Mouse (Mus musculus) heart, embryonic 13.5 days (tissue): Measurements from ENCODE around the gene 6430628N08Rik. TPM values are rescaled to one million over a fixed set of nuclear protein-coding genes. Genes with fewer than 3 reads are reported as not detected.

Source experiments
- ATAC-seq: fragments of 200-750 bp; cut with Nextera tagmentation; 2 replicates; pipeline ENCODE4 v1.8.0; 2017; ENCODE audit warnings: moderate TSS enrichment; ENCODE audit not compliant: insufficient number of reproducible peaks, low FRiP score, low TSS enrichment; ENCODE audit errors: extremely low read depth
- H3K27ac ChIP-seq: fragments of 300-500 bp; sonication (generic); replicated peaks from 2 replicates; pipeline ENCODE4 v1.5.1; 2015; ENCODE audit warnings: moderate library complexity, mild to moderate bottlenecking, inconsistent platforms
- H3K27me3 ChIP-seq: fragments of 300-500 bp; sonication (generic); replicated peaks from 2 replicates; pipeline ENCODE4 v1.6.1; 2015; ENCODE audit warnings: mild to moderate bottlenecking, inconsistent platforms
- H3K36me3 ChIP-seq: fragments of 300-500 bp; sonication (generic); 2 replicates; pipeline ENCODE4 v1.6.1; 2015; ENCODE audit warnings: mild to moderate bottlenecking, inconsistent platforms
- H3K4me1 ChIP-seq: fragments of 300-500 bp; sonication (generic); 2 replicates; pipeline ENCODE4 v1.6.1; 2015; ENCODE audit warnings: inconsistent platforms
- H3K4me2 ChIP-seq: fragments of 300-500 bp; sonication (generic); 2 replicates; pipeline ENCODE4 v1.6.1; 2015; ENCODE audit warnings: inconsistent platforms, mild to moderate bottlenecking, moderate library complexity
- H3K4me3 ChIP-seq: fragments of 300-500 bp; sonication (generic); 2 replicates; pipeline ENCODE4 v1.5.1; 2015; ENCODE audit warnings: moderate library complexity, mild to moderate bottlenecking, inconsistent platforms
- H3K9ac ChIP-seq: fragments of 300-500 bp; sonication (generic); 2 replicates; pipeline ENCODE4 v1.6.1; 2015; ENCODE audit warnings: inconsistent platforms, mild to moderate bottlenecking, moderate library complexity
- H3K9me3 ChIP-seq: fragments of 300-500 bp; sonication (generic); 2 replicates; pipeline ENCODE4 v1.6.1; 2016; ENCODE audit warnings: inconsistent platforms
- WGBS: fragments of 180-500 bp; shearing (Covaris S2); methylation state at CpG from one replicate; pipeline ENCODE4 v1.1.7; 2015; ENCODE audit warnings: mixed read lengths; 5-methylcytosine and 5-hydroxymethylcytosine counted together
- polyA plus RNA-seq: library from polyadenylated mRNA; unstranded; fragments of >200 nt; fragmentation: Nextera tagmentation; extraction: Ambion mirVana; gene quantifications from 2 replicates; pipeline ENCODE4 v1.2.1, GENCODE M21; 2015

The 6430628N08Rik gene
- polyA plus RNA-seq, 1 experiment from 2014 or later: not detected

DNA sequence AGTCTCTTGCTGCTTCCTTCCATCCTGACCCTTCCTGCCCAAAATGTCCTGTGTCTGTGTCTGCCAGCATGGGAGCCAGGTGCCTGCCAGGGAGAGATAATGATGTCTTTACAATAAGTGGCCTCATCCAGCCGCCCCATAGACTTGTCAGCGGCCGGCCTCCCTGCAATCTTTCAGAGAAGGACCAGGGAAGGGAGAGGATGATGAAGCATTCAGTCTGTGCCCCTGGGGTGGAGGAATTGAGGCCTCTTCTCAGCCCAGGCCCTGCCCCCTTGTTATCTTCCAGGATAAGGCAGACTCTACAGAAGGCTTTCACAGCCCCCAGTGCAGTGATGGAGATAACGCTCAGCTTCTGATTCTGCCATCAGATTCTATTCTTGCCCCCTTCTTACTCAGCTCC is 34.2 kb upstream of the 6430628N08Rik start:
- no peak for ATAC-seq
- 34% methylated on average over 4 of the region's 4 CpGs for WGBS
- no peak overlapping the region; the same call in 1 of the 2 replicates for H3K9ac ChIP-seq
- peaks cover 35% of the 10 kb centered on the region for H3K4me1 ChIP-seq
- H3K27me3 ChIP-seq: no peaks in the 10 kb centered on the region
- H3K4me2 ChIP-seq: no peak overlapping the region
- H3K9me3 ChIP-seq: no peaks in the 10 kb centered on the region
- H3K4me3 ChIP-seq: no peak overlapping the region
- no peak overlapping the region for H3K27ac ChIP-seq
- H3K36me3 ChIP-seq: peaks cover 59% of the 10 kb centered on the region

DNA sequence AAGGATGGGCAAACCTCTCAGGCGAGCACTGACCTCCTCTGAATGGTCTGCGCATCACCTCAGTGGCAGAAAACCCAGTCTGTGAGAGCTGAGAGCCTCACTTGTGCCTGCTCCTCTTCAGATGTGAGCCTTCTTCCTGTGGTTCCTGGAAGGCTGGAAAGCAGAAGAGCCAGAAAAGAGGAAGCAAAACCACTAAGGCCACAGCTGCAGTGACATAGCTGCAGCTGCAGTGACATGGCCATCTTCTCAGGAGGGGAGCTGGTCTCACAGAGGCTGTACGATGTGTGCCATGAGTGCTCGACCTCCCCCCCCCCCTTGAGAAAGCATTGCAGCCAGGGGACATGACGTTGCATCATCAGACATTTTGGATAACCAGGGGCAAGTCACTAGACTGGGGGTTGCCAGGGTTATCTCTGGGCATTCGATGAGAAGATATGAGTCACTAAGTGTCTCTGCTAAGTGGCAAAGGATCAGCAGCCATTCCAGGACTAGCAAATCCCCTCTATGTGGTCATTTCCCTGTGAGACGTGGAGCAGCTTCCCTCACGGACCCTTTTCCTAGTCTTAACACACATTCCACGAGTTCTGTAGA is 33.1 kb upstream of the 6430628N08Rik start:
- no peak overlapping the region for H3K27ac ChIP-seq
- peaks cover 61% of the 10 kb centered on the region for H3K36me3 ChIP-seq
- H3K4me1 ChIP-seq: peaks cover 27% of the 10 kb centered on the region
- 65% methylated on average over 9 of the region's 9 CpGs for WGBS
- no peak overlapping the region for H3K4me3 ChIP-seq
- no peaks in the 10 kb centered on the region for H3K9me3 ChIP-seq
- H3K27me3 ChIP-seq: no peaks in the 10 kb centered on the region
- no peak overlapping the region for H3K9ac ChIP-seq
- no peak overlapping the region for H3K4me2 ChIP-seq
- no peak for ATAC-seq

DNA sequence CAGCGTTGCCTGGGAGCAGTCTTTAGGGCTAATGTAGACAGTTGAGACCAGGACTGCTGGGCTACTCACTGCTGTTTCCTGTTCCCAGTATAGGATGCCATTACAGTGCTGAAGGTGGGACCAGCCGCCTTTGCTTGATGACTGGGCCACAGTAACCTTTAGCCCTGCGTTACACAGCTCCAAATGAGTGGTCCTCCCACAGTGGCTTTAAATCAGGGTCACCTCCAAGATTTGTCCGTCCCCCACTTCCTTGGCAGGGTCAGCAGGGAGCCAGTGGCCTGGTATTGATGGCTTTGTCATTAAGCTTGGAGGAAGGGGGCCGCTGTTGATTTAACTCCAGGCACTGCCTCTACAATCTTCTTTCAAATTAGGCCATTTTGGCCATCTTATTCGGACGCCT is 27.1 kb upstream of the 6430628N08Rik start:
- ATAC-seq: no peak
- no peaks in the 10 kb centered on the region for H3K9me3 ChIP-seq
- peaks cover 85% of the 10 kb centered on the region for H3K36me3 ChIP-seq
- no peak overlapping the region for H3K4me2 ChIP-seq
- no peak overlapping the region for H3K9ac ChIP-seq
- WGBS: 76% methylated on average over 7 of the region's 7 CpGs
- H3K4me3 ChIP-seq: no peak overlapping the region
- no peaks in the 10 kb centered on the region for H3K27me3 ChIP-seq
- no peaks in the 10 kb centered on the region for H3K4me1 ChIP-seq
- no peak overlapping the region for H3K27ac ChIP-seq

DNA sequence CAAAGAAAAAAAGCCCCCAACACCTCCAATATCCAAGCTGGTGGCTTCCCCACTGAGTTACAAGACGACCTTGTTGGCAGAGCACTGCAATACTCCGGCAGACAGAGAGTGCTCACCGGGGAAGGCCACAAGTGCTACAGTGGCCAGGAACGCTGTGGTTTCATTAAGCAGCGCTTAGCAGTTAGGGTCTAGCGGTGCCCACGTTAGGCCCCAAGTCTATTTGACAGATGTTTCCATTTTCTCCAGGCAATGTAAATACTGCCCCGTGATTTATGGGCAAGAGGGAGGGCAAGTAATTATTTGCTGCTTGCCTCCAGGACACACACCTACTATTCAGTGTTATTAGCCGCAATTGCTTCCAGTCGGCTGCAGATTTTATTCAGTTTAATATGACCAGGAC is 26.6 kb upstream of the 6430628N08Rik start:
- H3K4me1 ChIP-seq: no peaks in the 10 kb centered on the region
- H3K4me3 ChIP-seq: no peak overlapping the region
- no peaks in the 10 kb centered on the region for H3K9me3 ChIP-seq
- H3K4me2 ChIP-seq: no peak overlapping the region
- H3K27me3 ChIP-seq: no peaks in the 10 kb centered on the region
- 69% methylated on average over 10 of the region's 10 CpGs for WGBS
- no peak overlapping the region for H3K27ac ChIP-seq
- no peak for ATAC-seq
- peaks cover 87% of the 10 kb centered on the region for H3K36me3 ChIP-seq
- no peak overlapping the region for H3K9ac ChIP-seq

DNA sequence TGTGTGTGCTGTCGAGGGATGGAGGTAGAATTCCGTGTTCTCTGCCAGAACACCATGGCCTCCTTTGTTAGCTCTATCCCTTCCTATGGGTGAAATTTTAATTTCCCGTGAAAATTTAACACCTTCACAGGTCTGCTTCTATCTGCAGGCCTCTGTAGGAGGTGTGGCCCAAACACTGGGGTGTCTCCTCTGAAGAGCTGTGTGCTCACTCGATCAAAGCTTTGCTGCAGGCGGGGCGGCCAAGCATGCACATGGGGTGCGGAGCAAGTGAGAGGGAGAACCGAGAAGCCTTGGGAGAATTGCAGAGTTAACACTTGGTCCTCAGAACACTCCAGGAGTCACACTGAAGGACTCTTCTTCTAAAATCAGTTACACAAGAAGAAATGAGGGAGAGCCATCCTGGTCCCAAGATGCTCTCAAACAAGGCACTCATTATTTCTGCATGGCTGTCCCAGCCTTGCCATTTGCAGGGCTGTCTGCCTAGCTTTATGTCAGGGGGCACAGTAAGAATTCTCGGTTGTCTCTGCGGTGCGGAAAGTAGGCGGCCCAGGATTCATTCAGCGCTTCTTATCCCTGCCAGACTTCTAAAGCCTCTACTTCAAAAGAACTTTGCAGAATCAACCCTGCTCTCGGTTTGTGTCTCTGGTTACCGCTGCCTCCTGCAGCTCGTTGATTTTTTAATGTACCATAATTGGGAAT is 20.8 kb upstream of the 6430628N08Rik start:
- Histone ChIP-seq H3K4me3 (no peak overlapping the region), H3K27ac (no peak overlapping the region), H3K4me2 (no peak overlapping the region), H3K27me3 (no peaks in the 10 kb centered on the region), H3K36me3 (peaks cover 73% of the 10 kb centered on the region), H3K4me1 (no peaks in the 10 kb centered on the region), H3K9me3 (no peaks in the 10 kb centered on the region), H3K9ac (no peak overlapping the region)
- WGBS: 44% methylated on average over 16 of the region's 16 CpGs
- no peak for ATAC-seq

DNA sequence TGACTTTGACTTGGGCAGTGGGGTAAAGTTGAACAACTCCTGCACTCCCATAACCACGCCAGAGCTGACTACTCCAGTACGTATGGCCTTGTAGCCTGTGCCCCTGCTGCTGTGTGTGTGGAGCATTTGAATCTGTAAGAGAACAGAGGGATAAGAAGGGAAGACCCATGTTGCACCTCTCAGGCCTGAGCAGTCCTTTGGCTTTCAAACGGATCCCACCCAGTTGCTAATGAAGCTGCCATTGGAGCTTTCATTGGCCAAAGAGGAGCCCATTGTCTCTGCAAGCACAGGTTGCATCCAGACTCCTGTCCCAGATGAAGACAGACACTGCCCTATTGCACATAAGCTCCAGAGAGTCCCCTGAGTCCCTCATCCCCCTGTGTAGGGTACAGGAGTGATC is 17.2 kb upstream of the 6430628N08Rik start:
- Histone ChIP-seq H3K36me3 (peaks cover 69% of the 10 kb centered on the region), H3K27me3 (0 out of 2 replicates have a peak, but pooled peaks cover 4% of the 10 kb centered on the region), H3K9me3 (no peaks in the 10 kb centered on the region), H3K9ac (no peak overlapping the region), H3K27ac (no peak overlapping the region), H3K4me3 (no peak overlapping the region), H3K4me1 (peaks cover 9% of the 10 kb centered on the region), H3K4me2 (no peak overlapping the region)
- WGBS: 77% methylated on average over 3 of the region's 3 CpGs
- ATAC-seq: no peak

DNA sequence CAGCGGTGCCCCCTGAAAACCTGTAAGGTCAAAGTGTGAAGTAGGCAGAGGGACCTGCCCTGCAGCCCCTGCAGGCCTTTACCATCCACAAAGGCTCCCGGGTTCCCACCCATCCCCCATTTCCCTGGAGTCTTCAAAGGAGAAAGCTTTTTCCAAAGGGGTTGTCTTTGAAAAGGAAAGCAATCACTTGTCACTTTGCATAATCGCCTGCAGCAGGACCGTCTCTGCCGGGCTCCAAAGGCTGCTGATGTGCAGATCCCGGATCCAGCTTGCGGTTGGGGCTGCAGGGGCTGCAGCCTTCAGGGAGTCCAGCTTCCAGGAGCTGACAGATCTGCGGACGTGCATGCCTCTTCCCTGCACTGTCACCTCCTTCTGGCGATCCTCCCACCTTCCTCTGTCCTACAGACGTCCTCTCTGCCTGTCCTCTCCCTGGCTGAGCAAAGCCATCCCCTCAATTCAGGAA is 12.2 kb upstream of the 6430628N08Rik start:
- Histone ChIP-seq H3K27me3 (peaks cover 18% of the 10 kb centered on the region; the same call in 1 of the 2 replicates), H3K9me3 (no peaks in the 10 kb centered on the region), H3K4me3 (peak overlapping the region; percentile 17; the same call in 1 of the 2 replicates), H3K4me1 (peaks cover 17% of the 10 kb centered on the region), H3K4me2 (peak overlapping the region; percentile 57), H3K9ac (0 out of 2 replicates have a peak overlapping the region, but pooled peaks have one; percentile 44), H3K36me3 (peaks cover 37% of the 10 kb centered on the region), H3K27ac (no peak overlapping the region)
- whole genome bisulfite sequencing: 4% methylated on average over 11 of the region's 11 CpGs
- ATAC-seq: no peak

DNA sequence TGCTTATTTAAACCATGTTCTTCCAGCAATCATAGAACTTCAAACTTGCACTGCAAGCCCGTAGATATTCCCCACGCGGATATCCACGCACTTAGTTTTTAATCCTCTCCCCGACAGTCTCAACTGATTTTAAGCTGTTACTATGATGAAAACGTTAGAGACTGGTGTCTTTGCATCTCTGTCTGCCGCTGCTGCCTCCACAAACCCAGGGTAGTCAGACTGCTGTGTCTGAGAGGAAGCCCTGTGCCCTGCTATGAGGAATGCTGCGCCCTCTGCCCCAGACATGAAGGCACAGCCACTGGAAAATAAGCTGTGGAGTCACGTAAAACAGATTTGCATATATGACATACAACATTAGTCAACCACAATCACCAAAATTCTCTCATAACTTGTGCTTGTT is 11.6 kb upstream of the 6430628N08Rik start:
- 48% methylated on average over 9 of the region's 9 CpGs for WGBS
- no peak overlapping the region for H3K4me3 ChIP-seq
- no peak overlapping the region for H3K9ac ChIP-seq
- peaks cover 18% of the 10 kb centered on the region; the same call in 1 of the 2 replicates for H3K27me3 ChIP-seq
- ATAC-seq: no peak
- H3K9me3 ChIP-seq: no peaks in the 10 kb centered on the region
- peaks cover 31% of the 10 kb centered on the region for H3K36me3 ChIP-seq
- H3K27ac ChIP-seq: no peak overlapping the region
- peaks cover 17% of the 10 kb centered on the region for H3K4me1 ChIP-seq
- H3K4me2 ChIP-seq: peak overlapping the region; percentile 57

DNA sequence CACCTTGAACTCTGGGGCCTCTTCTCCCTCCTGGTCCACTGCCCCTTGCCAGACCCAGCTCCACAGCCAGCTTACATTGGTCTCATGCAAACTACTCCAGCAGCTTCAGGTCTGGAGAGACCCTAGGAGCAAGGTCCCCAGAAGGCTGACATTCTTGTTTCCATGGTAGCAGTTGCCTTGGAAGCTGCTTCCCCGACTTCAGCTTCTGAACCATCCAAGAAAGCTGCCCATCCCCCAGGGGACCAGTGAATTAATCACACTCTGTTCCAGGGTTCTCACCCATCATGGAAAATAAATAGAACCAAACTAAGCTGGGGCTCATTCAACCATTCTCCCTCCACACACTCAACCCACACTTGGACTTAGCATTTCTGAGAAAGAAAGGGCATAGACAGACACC is 9.3 kb upstream of the 6430628N08Rik start:
- Histone ChIP-seq H3K27me3 (peaks cover 27% of the 10 kb centered on the region), H3K4me2 (no peak overlapping the region), H3K9ac (no peak overlapping the region), H3K4me3 (no peak overlapping the region), H3K36me3 (peaks cover 8% of the 10 kb centered on the region), H3K27ac (no peak overlapping the region), H3K9me3 (no peaks in the 10 kb centered on the region), H3K4me1 (peaks cover 17% of the 10 kb centered on the region)
- ATAC-seq: no peak
- WGBS: 32% methylated on average over 1 of the region's 1 CpGs

DNA sequence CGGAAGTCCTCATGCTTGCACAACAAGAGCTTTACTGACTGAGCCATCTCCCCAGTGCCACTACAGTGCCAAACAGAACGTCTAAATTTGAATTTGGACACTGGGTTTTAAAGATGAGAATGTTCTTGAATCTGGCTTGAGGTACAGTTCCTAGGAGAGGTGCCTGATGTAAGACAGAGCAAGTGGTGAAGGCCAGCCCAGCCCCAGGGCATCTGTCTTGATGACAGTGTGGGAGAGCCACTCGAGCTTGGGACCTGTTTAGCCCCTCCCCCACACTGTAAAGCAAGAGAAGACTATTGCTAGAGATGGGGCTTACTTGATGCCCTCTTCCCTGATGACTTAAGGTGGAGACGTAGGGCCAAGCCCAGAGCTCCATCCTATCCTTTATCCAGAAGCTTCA is 8.3 kb upstream of the 6430628N08Rik start:
- no peaks in the 10 kb centered on the region for H3K36me3 ChIP-seq
- WGBS: 44% methylated on average over 4 of the region's 4 CpGs
- no peak overlapping the region for H3K27ac ChIP-seq
- H3K4me2 ChIP-seq: no peak overlapping the region
- H3K4me3 ChIP-seq: no peak overlapping the region
- no peak overlapping the region for H3K9ac ChIP-seq
- no peaks in the 10 kb centered on the region for H3K9me3 ChIP-seq
- no peak for ATAC-seq
- H3K27me3 ChIP-seq: peaks cover 35% of the 10 kb centered on the region
- peaks cover 17% of the 10 kb centered on the region for H3K4me1 ChIP-seq

DNA sequence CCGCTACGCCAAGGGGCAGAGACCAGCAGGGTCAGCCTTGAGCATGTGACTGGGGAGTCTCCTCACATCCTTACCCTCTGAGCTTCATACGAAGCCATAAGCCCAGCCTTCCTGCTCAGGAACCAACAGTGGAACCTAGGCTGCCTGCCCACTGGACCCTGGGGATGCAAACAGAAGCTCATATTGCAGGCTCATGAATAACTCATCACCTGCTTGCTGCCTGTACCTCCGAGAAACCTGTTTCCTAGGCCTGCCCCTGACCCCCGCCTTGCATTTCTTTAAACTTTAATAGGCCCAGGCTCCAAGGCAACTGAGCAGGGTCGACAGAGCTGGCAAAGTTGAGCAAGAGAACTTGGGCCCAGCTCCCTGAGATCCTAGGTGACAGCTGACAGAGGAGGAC is 6.4 kb upstream of the 6430628N08Rik start, which contains the start of gene Kncn:
Gene Kncn, plus strand, starts transcription at position 379 of the 400 bp plus-strand sequence.
- no peaks in the 10 kb centered on the region for H3K9me3 ChIP-seq
- H3K27ac ChIP-seq: no peak within 1 kb of the TSS
- WGBS: 65% methylated on average over 6 of the region's 6 CpGs
- peaks cover 48% of the 10 kb centered on the region for H3K27me3 ChIP-seq
- ATAC-seq: no peak
- H3K4me1 ChIP-seq: no peaks in the 10 kb centered on the region
- H3K4me3 ChIP-seq: no peak within 1 kb of the TSS
- no peak within 1 kb of the TSS for H3K9ac ChIP-seq
- no peak within 1 kb of the TSS for H3K4me2 ChIP-seq
- H3K36me3 ChIP-seq: no peaks in the 10 kb centered on the region

DNA sequence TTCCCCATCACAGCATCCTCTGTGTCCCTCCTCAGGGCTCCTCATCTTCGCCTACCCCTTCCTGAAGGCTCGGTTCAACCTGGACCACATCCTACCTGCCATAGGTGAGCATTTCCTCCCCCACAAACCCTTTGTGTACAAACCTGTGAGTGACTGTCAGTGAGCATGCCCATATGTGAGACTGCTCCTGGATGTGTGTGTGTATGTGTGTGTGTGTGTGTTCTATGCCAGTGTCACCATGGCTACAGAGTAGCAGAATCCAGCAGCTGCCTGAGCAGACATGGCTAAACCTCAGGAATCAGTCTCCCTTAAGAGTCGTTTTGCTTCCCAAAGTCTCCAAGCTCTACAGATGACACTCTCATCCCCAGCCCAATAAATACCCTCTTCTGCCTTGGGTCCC is 4.6 kb upstream of the 6430628N08Rik start:
- no peaks in the 10 kb centered on the region for H3K9me3 ChIP-seq
- H3K27ac ChIP-seq: no peak overlapping the region
- H3K4me3 ChIP-seq: no peak overlapping the region
- WGBS: 59% methylated on average over 3 of the region's 3 CpGs
- no peak overlapping the region for H3K9ac ChIP-seq
- no peak overlapping the region for H3K4me2 ChIP-seq
- H3K4me1 ChIP-seq: peaks cover 10% of the 10 kb centered on the region
- H3K36me3 ChIP-seq: no peaks in the 10 kb centered on the region
- H3K27me3 ChIP-seq: peaks cover 66% of the 10 kb centered on the region
- no peak for ATAC-seq
